Mouse (Mus musculus) kidney, postnatal 0 days (tissue): ENCODE measurements around the gene Slc4a1. TPM values are rescaled to one million over a fixed set of nuclear protein-coding genes. Genes with fewer than 3 reads are reported as not detected.

Experiments used
- ATAC-seq: fragments of 200-750 bp; cut with Nextera tagmentation; replicated peaks from 2 replicates; pipeline ENCODE4 v1.8.0; 2017; ENCODE audit warnings: low read depth, moderate number of reproducible peaks, moderate TSS enrichment, moderate library complexity; ENCODE audit not compliant: low FRiP score
- DNase-seq: peaks from one replicate; pipeline ENCODE4 v3.0.0-alpha.2; 2016; ENCODE audit warnings: low spot score
- H3K27ac ChIP-seq: fragments of 300-500 bp; sonication (generic); 2 replicates; pipeline ENCODE4 v1.5.1; 2014; ENCODE audit warnings: mild to moderate bottlenecking
- H3K27me3 ChIP-seq: fragments of 300-500 bp; sonication (generic); 2 replicates; pipeline ENCODE4 v1.6.1; 2014; ENCODE audit warnings: low read length, mixed read lengths; ENCODE audit not compliant: insufficient read depth
- H3K36me3 ChIP-seq: fragments of 300-500 bp; sonication (generic); 2 replicates; pipeline ENCODE4 v1.6.1; 2014; ENCODE audit warnings: low read length, mixed read lengths; ENCODE audit not compliant: insufficient read depth
- H3K4me1 ChIP-seq: fragments of 300-500 bp; sonication (generic); replicated peaks from 2 replicates; pipeline ENCODE4 v1.6.1; 2014; ENCODE audit warnings: antibody characterized with exemption, low read length, mixed read lengths; ENCODE audit not compliant: insufficient read depth
- H3K4me2 ChIP-seq: fragments of 300-500 bp; sonication (generic); 2 replicates; pipeline ENCODE4 v1.6.1; 2014; ENCODE audit warnings: mild to moderate bottlenecking, low read length, moderate library complexity, mixed read lengths
- H3K4me3 ChIP-seq: fragments of 300-500 bp; sonication (generic); replicated peaks from 2 replicates; pipeline ENCODE4 v1.5.1; 2014; ENCODE audit warnings: low read depth, low read length
- H3K9ac ChIP-seq: fragments of 300-500 bp; sonication (generic); 2 replicates; pipeline ENCODE4 v1.6.1; 2014; ENCODE audit warnings: low read depth, low read length
- H3K9me3 ChIP-seq: fragments of 300-500 bp; sonication (generic); replicated peaks from 2 replicates; pipeline ENCODE4 v1.6.1; 2016; ENCODE audit warnings: low read length, inconsistent platforms, mixed read lengths
- CTCF ChIP-seq: IDR thresholded peaks from 2 replicates; pipeline ENCODE4 v1.5.1; 2016; ENCODE audit warnings: antibody characterized with exemption, low read depth, mild to moderate bottlenecking, moderate library complexity
- WGBS: fragments of 180-500 bp; shearing (Covaris S2); extraction: QIAGEN DNeasy Blood & Tissue Kit; methylation state at CpG from one replicate; pipeline ENCODE4 v1.1.7; 2014; 5-methylcytosine and 5-hydroxymethylcytosine counted together
- polyA plus RNA-seq: library from polyadenylated mRNA; unstranded; fragments of >200 nt; fragmentation: Nextera tagmentation; extraction: Ambion mirVana; gene quantifications from 2 replicates; pipeline ENCODE4 v1.2.1, GENCODE M21; 2015

The Slc4a1 gene
- polyA plus RNA-seq, 1 experiment from 2014 or later = 7.4 TPM

- Histone ChIP-seq H3K9ac (no peak overlapping the region), H3K27me3 (no peaks in the 10 kb centered on the region), H3K36me3 (0 out of 2 replicates have a peak, but pooled peaks cover 1% of the 10 kb centered on the region), H3K9me3 (no peaks in the 10 kb centered on the region), H3K4me1 (peaks cover 8% of the 10 kb centered on the region; the same call in 1 of the 2 replicates), H3K27ac (peak overlapping the region; percentile 78), H3K4me3 (no peak overlapping the region), H3K4me2 (no peak overlapping the region)
- ATAC-seq = no peak
- 64% methylated on average over 3 of the region's 3 CpGs for WGBS
- TF ChIP-seq CTCF = no peak
- no peak for DNase-seq
Measured at GRCm38 (mm10) chr11:102409795-102410330, 43.9 kb upstream of the Slc4a1 start.

DNA sequence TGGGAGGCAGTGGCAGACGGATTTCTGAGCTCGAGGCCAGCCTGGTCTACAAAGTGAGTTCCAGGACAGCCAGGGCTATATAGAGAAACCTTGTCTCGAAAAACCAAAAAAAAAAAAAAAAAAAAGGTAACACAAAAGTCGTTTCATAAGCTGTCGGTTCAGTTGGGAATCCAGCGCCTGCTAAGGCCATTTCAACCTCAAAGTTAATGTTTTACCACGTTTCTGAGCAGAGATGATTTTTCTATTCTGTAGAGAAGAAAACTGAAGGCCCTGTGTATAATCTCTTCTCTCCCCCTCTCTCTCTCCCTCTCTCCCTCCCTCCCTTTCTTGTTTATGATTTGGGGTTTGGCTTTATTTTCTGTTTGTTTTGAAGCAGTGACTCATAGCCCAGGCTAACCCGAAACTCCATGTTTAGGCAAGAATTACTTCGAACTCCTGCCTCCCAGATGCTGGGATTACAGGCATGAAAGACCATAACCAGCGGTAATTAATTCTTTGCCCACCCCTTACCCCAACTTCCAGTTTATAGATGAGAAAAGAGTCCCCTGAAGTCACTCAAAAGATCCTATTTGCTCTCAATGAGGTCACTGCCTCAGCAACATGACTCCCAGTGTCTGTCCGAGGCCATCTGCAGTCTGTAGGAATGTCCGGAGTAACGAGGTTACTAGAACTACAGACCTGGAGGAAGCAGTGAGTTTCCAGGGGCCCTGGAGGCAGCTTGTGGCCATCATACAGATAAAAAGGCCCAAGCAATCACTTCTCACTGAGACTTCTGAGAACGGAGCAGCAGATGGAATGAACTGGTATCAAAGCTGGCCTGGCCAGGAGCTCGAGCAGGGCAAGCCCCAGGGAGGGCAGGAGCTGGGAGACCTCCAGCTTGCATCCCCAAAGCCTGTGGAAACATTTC is 43.1 kb upstream of the Slc4a1 start:
- peak overlapping the region; percentile 78 for H3K27ac ChIP-seq
- H3K4me3 ChIP-seq = peak overlapping the region; percentile 9; the same call in 1 of the 2 replicates
- DNase-seq = no peak
- TF ChIP-seq CTCF = no peak
- WGBS = 31% methylated on average over 15 of the region's 15 CpGs
- H3K4me2 ChIP-seq = peak overlapping the region; percentile 42
- no peak overlapping the region for H3K9ac ChIP-seq
- peaks cover 7% of the 10 kb centered on the region; the same call in 1 of the 2 replicates for H3K36me3 ChIP-seq
- no peaks in the 10 kb centered on the region for H3K27me3 ChIP-seq
- H3K9me3 ChIP-seq = no peaks in the 10 kb centered on the region
- no peak for ATAC-seq
- peaks cover 13% of the 10 kb centered on the region for H3K4me1 ChIP-seq

DNA sequence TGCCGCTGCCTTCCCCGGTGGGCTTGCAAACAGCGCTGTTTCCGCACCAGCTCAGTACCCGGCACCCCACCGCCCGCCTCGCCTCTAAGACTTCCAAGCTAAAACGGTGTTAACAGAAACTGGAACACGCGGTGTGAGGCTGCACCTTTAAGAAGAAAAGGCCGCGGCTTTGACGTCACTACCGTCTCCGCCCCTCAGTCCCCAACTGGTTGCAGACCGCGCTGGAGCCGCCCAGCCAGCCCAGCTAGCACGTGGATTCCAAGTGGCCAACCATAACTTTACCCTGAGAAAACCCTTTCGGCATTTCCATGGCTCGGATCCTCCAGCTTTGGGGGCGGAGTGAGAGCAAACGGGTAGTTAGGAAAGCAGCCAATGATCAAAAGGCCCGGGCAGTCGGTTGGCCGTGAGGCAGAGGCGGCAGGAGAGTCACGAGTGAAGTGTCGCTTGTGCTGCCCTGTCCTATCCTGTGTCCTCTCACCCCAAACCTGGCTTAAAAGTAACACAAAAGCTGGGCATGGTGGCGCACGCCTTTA is 42.4 kb upstream of the Slc4a1 start:
- TF ChIP-seq CTCF = 0 out of 2 replicates have a peak, but pooled peaks have one; percentile 6
- no peaks in the 10 kb centered on the region for H3K9me3 ChIP-seq
- peak overlapping the region; percentile 73 for H3K9ac ChIP-seq
- DNase-seq (peak; percentile 99), ATAC-seq (peak; percentile 91)
- H3K4me3 ChIP-seq = peak overlapping the region; percentile 62
- H3K36me3 ChIP-seq = peaks cover 14% of the 10 kb centered on the region
- H3K27me3 ChIP-seq = no peaks in the 10 kb centered on the region
- WGBS = under 1% methylated on average over 32 of the region's 32 CpGs
- H3K4me2 ChIP-seq = peak overlapping the region; percentile 61
- H3K4me1 ChIP-seq = peaks cover 13% of the 10 kb centered on the region
- peak overlapping the region; percentile 92 for H3K27ac ChIP-seq

DNA sequence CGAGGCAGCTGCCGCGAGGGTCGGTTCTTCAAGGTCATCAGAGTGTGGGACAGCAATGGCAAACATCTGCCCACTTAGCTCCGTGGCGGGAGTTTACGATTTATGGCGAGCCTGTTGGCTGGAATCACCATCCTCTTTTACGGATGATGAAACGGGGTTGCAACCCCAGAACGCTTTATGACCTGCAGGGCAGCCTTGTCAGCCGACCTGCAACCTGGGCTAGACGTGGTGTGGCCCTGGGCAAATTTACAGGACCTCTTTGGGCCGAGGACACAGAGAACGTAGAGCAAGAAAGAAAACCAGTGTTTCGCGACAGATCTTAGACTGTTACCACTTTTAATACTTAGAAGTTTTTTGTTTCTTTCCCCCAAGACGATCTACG is 41.8 kb upstream of the Slc4a1 start, which contains the start of gene Slc25a39:
Slc25a39 (minus strand) TSS at position 113 of the 382 bp plus-strand sequence.
- peak within 1 kb of the TSS; percentile 61 for H3K4me2 ChIP-seq
- H3K4me1 ChIP-seq = peaks cover 13% of the 10 kb centered on the region
- peak within 1 kb of the TSS; percentile 92 for H3K27ac ChIP-seq
- ATAC-seq (peak; percentile 2; the same call in 1 of the 2 replicates), DNase-seq (no peak)
- under 1% methylated on average over 19 of the region's 19 CpGs for WGBS
- H3K36me3 ChIP-seq = peaks cover 20% of the 10 kb centered on the region
- peak within 1 kb of the TSS; percentile 62 for H3K4me3 ChIP-seq
- TF ChIP-seq CTCF = no peak
- no peaks in the 10 kb centered on the region for H3K27me3 ChIP-seq
- H3K9ac ChIP-seq = peak within 1 kb of the TSS; percentile 73
- H3K9me3 ChIP-seq = no peaks in the 10 kb centered on the region

- Histone ChIP-seq H3K9me3 (no peaks in the 10 kb centered on the region), H3K9ac (peak overlapping the region; percentile 73), H3K27ac (peak overlapping the region; percentile 92), H3K4me3 (peak overlapping the region; percentile 62), H3K4me1 (peaks cover 13% of the 10 kb centered on the region), H3K36me3 (peaks cover 26% of the 10 kb centered on the region), H3K27me3 (no peaks in the 10 kb centered on the region), H3K4me2 (peak overlapping the region; percentile 61)
- DNase-seq (peak; percentile 92), ATAC-seq (peak; percentile 58)
- TF ChIP-seq CTCF = no peak
- WGBS = under 1% methylated on average over 75 of the region's 85 CpGs
Measured at GRCm38 (mm10) chr11:102406900-102407833, 41.2 kb upstream of the Slc4a1 start.
